14 mouse cellular contexts compared by ENCODE assay signal in genomic region chr12:52834074-52834473, GRCm38 (mm10).
DNase-seq lines count a peak whose midpoint lies in the region; ATAC-seq and TF ChIP-seq lines count a peak whose summit lies in the region.
"Had no signal": no experiment of that assay in that cellular context is flagged by ENCODE, and none has a peak within 500 bp of the region (broad histone marks: within the 10 kb centered on the region; RNA-seq: fewer than 3 reads in every experiment).

No protein-coding gene starts in this region.

- 60% methylated on average over 10 of the region's 10 CpGs for WGBS in heart, adult 2 months
- WGBS in forebrain, embryonic 14.5 days = 15% methylated on average over 10 of the region's 10 CpGs
- 20% methylated on average over 10 of the region's 10 CpGs for WGBS in midbrain, embryonic 13.5 days

- intact Hi-C loops in heart, adult 2 months (cut with DNase I) = loop anchor here (2.0 to 10.0 kb wide), 8 partner anchors 17 to 827 kb away; partner anchors contain the start of gene Dtd2

- no peak overlapping the region for H3K9ac ChIP-seq in heart, adult 2 months (ENCODE audit: low read depth, low read length)
- no peak overlapping the region for H3K9ac ChIP-seq in forebrain, embryonic 14.5 days (ENCODE audit: low read length)
- H3K9ac ChIP-seq in midbrain, embryonic 13.5 days (replicated peaks) = 0 out of 2 replicates have a peak overlapping the region, but pooled peaks have one; percentile 20
- H3K9ac ChIP-seq: liver, embryonic 12.5 days had no signal

- no peaks in the 10 kb centered on the region; the same call in 1 of the 2 replicates for H3K36me3 ChIP-seq in heart, adult 2 months (ENCODE audit: control insufficient read depth, insufficient read depth, low read length)
- no peaks in the 10 kb centered on the region for H3K36me3 ChIP-seq in forebrain, embryonic 14.5 days (ENCODE audit: control insufficient read depth, insufficient read depth, low read length)
- peaks cover 4% of the 10 kb centered on the region; the same call in 1 of the 2 replicates for H3K36me3 ChIP-seq in midbrain, embryonic 13.5 days
- H3K36me3 ChIP-seq: liver, embryonic 12.5 days had no signal

- ATAC-seq in forebrain, embryonic 14.5 days = no peak
- 0 out of 2 replicates have a peak, but pooled peaks have one; percentile 32 for ATAC-seq in midbrain, embryonic 13.5 days
- ATAC-seq: liver, embryonic 12.5 days had no signal

- H3K9me3 ChIP-seq in forebrain, embryonic 14.5 days (replicated peaks; ENCODE audit: control insufficient read depth, low read length) = no peaks in the 10 kb centered on the region
- no peaks in the 10 kb centered on the region for H3K9me3 ChIP-seq in midbrain, embryonic 13.5 days
- H3K9me3 ChIP-seq: liver, embryonic 12.5 days had no signal

- no peaks in the 10 kb centered on the region for H3K27me3 ChIP-seq in heart, adult 2 months (ENCODE audit: control insufficient read depth, insufficient read depth, low read length)
- no peaks in the 10 kb centered on the region for H3K27me3 ChIP-seq in forebrain, embryonic 14.5 days (replicated peaks; ENCODE audit: control insufficient read depth, insufficient read depth, low read length)
- no peaks in the 10 kb centered on the region for H3K27me3 ChIP-seq in midbrain, embryonic 13.5 days
- H3K27me3 ChIP-seq: liver, embryonic 12.5 days had no signal

- TF ChIP-seq EP300 in heart, adult 2 months (IDR thresholded peaks at IDR 0.05; ENCODE audit: insufficient read depth, low read depth, low read length) = no peak

- no peak overlapping the region for H3K27ac ChIP-seq in heart, adult 2 months
- H3K27ac ChIP-seq in forebrain, embryonic 14.5 days (ENCODE audit: low read depth, low read length) = no peak overlapping the region
- H3K27ac ChIP-seq in midbrain, embryonic 13.5 days = peak overlapping the region; percentile 78
- H3K27ac ChIP-seq: liver, embryonic 12.5 days had no signal

- DNase-seq in heart, adult 11 months = peak; percentile 78
- no peak for DNase-seq in heart, adult 2 months
- DNase-seq in Muller cell, postnatal 12 days (ENCODE audit: inconsistent ontology term) = peak; percentile 12
- DNase-seq in forebrain, embryonic 14.5 days (ENCODE audit: low spot score) = peak; percentile 7
- DNase-seq in gastrocnemius, adult 18-20 months (ENCODE audit: low spot score) = no peak
- no peak for DNase-seq in lung, adult 18-20 months
- no peak for DNase-seq in frontal cortex, adult 2 months (ENCODE audit: extremely low spot score in 1 of 2, low spot score in 1 of 2)
- DNase-seq: gastrocnemius, postnatal 10 days; kidney, adult 9 months; lung, postnatal 10 days; right cerebral cortex, postnatal 4 days; thymus, postnatal 36 days had no signal

- no peaks in the 10 kb centered on the region for H3K79me2 ChIP-seq in heart, adult 2 months (replicated peaks; ENCODE audit: control insufficient read depth, insufficient read depth, low read length)

- H3K4me2 ChIP-seq in forebrain, embryonic 14.5 days (ENCODE audit: low read length) = no peak overlapping the region
- no peak overlapping the region for H3K4me2 ChIP-seq in midbrain, embryonic 13.5 days (replicated peaks)
- H3K4me2 ChIP-seq: liver, embryonic 12.5 days had no signal

- no peak overlapping the region for H3K4me3 ChIP-seq in heart, adult 2 months
- H3K4me3 ChIP-seq in forebrain, embryonic 14.5 days (ENCODE audit: low read depth, low read length) = no peak overlapping the region
- no peak overlapping the region for H3K4me3 ChIP-seq in midbrain, embryonic 13.5 days (replicated peaks)
- H3K4me3 ChIP-seq: liver, embryonic 12.5 days had no signal

- TF ChIP-seq CTCF in heart, adult 2 months (IDR thresholded peaks at IDR 0.05) = no peak

- H3K4me1 ChIP-seq in heart, adult 2 months (ENCODE audit: control insufficient read depth, insufficient read depth, low read length) = peaks cover 13% of the 10 kb centered on the region
- H3K4me1 ChIP-seq in forebrain, embryonic 14.5 days (ENCODE audit: control insufficient read depth, insufficient read depth, low read length) = peaks cover 26% of the 10 kb centered on the region
- peaks cover 55% of the 10 kb centered on the region for H3K4me1 ChIP-seq in midbrain, embryonic 13.5 days (replicated peaks)

- TF ChIP-seq POLR2A in heart, adult 2 months (IDR thresholded peaks at IDR 0.05; ENCODE audit: insufficient read depth, low read depth, low read length) = no peak

Comparison
In these comparisons a context has a peak if more than half of its experiments do, and no peak if none do; other contexts are left out.
1. DNase-seq: peak in heart, adult 11 months (single experiment), Muller cell, postnatal 12 days (single experiment) and forebrain, embryonic 14.5 days (single experiment); none in heart, adult 2 months (0 of 2), gastrocnemius, adult 18-20 months (single experiment), lung, adult 18-20 months (0 of 2) and frontal cortex, adult 2 months (0 of 2).